Mouse (Mus musculus): Measurements from ENCODE around the gene Cerkl. TPM values are rescaled to one million over a fixed set of nuclear protein-coding genes. Genes with fewer than 3 reads are reported as not detected.

The Cerkl gene
- polyA plus RNA-seq, 1 experiment = 13.1 TPM

GRCm38 (mm10) chr2:79442227-79442626, 14.4 kb downstream of the Cerkl start:
- peak; percentile 31 to 45 for DNase-seq
- TF ChIP-seq POLR2A (IDR thresholded peaks at IDR 0.05; ENCODE audit: borderline replicate concordance, insufficient read depth, low read length) (no peak), CTCF (IDR thresholded peaks at IDR 0.05; ENCODE audit: borderline replicate concordance, insufficient read depth, low read depth, low read length) (no peak)
- peak overlapping the region; percentile 78 for H3K27ac ChIP-seq (ENCODE audit: insufficient read depth, low read length)
- 43% methylated on average over 2 of the region's 2 CpGs for WGBS
- H3K27me3 ChIP-seq (ENCODE audit: control insufficient read depth, insufficient read depth, low read length) = no peaks in the 10 kb centered on the region
- peaks cover 22% of the 10 kb centered on the region for H3K4me1 ChIP-seq (ENCODE audit: control insufficient read depth, insufficient read depth, low read length)
- H3K4me3 ChIP-seq (replicated peaks; ENCODE audit: insufficient read depth, low read depth, low read length) = no peak overlapping the region

GRCm38 (mm10) chr2:79430061-79430460, 26.5 kb downstream of the Cerkl start:
- Histone ChIP-seq H3K27ac (ENCODE audit: insufficient read depth, low read length) (no peak overlapping the region), H3K27me3 (ENCODE audit: control insufficient read depth, insufficient read depth, low read length) (no peaks in the 10 kb centered on the region), H3K4me3 (replicated peaks; ENCODE audit: insufficient read depth, low read depth, low read length) (no peak overlapping the region), H3K4me1 (ENCODE audit: control insufficient read depth, insufficient read depth, low read length) (peaks cover 2% of the 10 kb centered on the region; the same call in 1 of the 2 replicates)
- no peak for TF ChIP-seq POLR2A (IDR thresholded peaks at IDR 0.05; ENCODE audit: borderline replicate concordance, insufficient read depth, low read length)
- no peak for TF ChIP-seq CTCF (IDR thresholded peaks at IDR 0.05; ENCODE audit: borderline replicate concordance, insufficient read depth, low read depth, low read length)
- DNase-seq = no peak

- Histone ChIP-seq H3K27me3 (ENCODE audit: control insufficient read depth, insufficient read depth, low read length) (no peaks in the 10 kb centered on the region), H3K27ac (ENCODE audit: insufficient read depth, low read length) (no peak overlapping the region), H3K4me3 (replicated peaks; ENCODE audit: insufficient read depth, low read depth, low read length) (no peak overlapping the region), H3K4me1 (ENCODE audit: control insufficient read depth, insufficient read depth, low read length) (peaks cover 2% of the 10 kb centered on the region; the same call in 1 of the 2 replicates)
- TF ChIP-seq CTCF (IDR thresholded peaks at IDR 0.05; ENCODE audit: borderline replicate concordance, insufficient read depth, low read depth, low read length) (no peak), POLR2A (IDR thresholded peaks at IDR 0.05; ENCODE audit: borderline replicate concordance, insufficient read depth, low read length) (no peak)
- WGBS = 53% methylated on average over 6 of the region's 6 CpGs
- no peak for DNase-seq
Observed at GRCm38 (mm10) chr2:79429650-79430049, 26.9 kb downstream of the Cerkl start.

GRCm38 (mm10) chr2:79429108-79429507, 27.5 kb downstream of the Cerkl start:
- Histone ChIP-seq H3K27me3 (ENCODE audit: control insufficient read depth, insufficient read depth, low read length) (no peaks in the 10 kb centered on the region), H3K27ac (ENCODE audit: insufficient read depth, low read length) (peak overlapping the region; percentile 75), H3K4me1 (ENCODE audit: control insufficient read depth, insufficient read depth, low read length) (peaks cover 2% of the 10 kb centered on the region; the same call in 1 of the 2 replicates), H3K4me3 (replicated peaks; ENCODE audit: insufficient read depth, low read depth, low read length) (peak overlapping the region; percentile 45)
- no peak for DNase-seq
- TF ChIP-seq POLR2A (IDR thresholded peaks at IDR 0.05; ENCODE audit: borderline replicate concordance, insufficient read depth, low read length) (no peak), CTCF (IDR thresholded peaks at IDR 0.05; ENCODE audit: borderline replicate concordance, insufficient read depth, low read depth, low read length) (no peak)
- 50% methylated on average over 7 of the region's 7 CpGs for WGBS

GRCm38 (mm10) chr2:79428569-79429104, 27.9 kb downstream of the Cerkl start:
- H3K4me1 ChIP-seq (ENCODE audit: control insufficient read depth, insufficient read depth, low read length) = peaks cover 2% of the 10 kb centered on the region; the same call in 1 of the 2 replicates
- peak overlapping the region; percentile 75 for H3K27ac ChIP-seq (ENCODE audit: insufficient read depth, low read length)
- H3K27me3 ChIP-seq (ENCODE audit: control insufficient read depth, insufficient read depth, low read length) = no peaks in the 10 kb centered on the region
- DNase-seq = peak; percentile 71 to 79
- H3K4me3 ChIP-seq (replicated peaks; ENCODE audit: insufficient read depth, low read depth, low read length) = peak overlapping the region; percentile 45
- WGBS = 3% methylated on average over 35 of the region's 35 CpGs
- TF ChIP-seq POLR2A (IDR thresholded peaks at IDR 0.05; ENCODE audit: borderline replicate concordance, insufficient read depth, low read length) (no peak), CTCF (IDR thresholded peaks at IDR 0.05; ENCODE audit: borderline replicate concordance, insufficient read depth, low read depth, low read length) (no peak)

- 32% methylated on average over 6 of the region's 6 CpGs for WGBS
- Histone ChIP-seq H3K27me3 (ENCODE audit: control insufficient read depth, insufficient read depth, low read length) (no peaks in the 10 kb centered on the region), H3K27ac (ENCODE audit: insufficient read depth, low read length) (no peak overlapping the region), H3K4me3 (replicated peaks; ENCODE audit: insufficient read depth, low read depth, low read length) (no peak overlapping the region), H3K4me1 (ENCODE audit: control insufficient read depth, insufficient read depth, low read length) (peaks cover 2% of the 10 kb centered on the region; the same call in 1 of the 2 replicates)
- TF ChIP-seq POLR2A (IDR thresholded peaks at IDR 0.05; ENCODE audit: borderline replicate concordance, insufficient read depth, low read length) (no peak), CTCF (IDR thresholded peaks at IDR 0.05; ENCODE audit: borderline replicate concordance, insufficient read depth, low read depth, low read length) (no peak)
- no peak for DNase-seq
Observed at GRCm38 (mm10) chr2:79428022-79428421, 28.6 kb downstream of the Cerkl start.

GRCm38 (mm10) chr2:79421696-79422095, 34.9 kb downstream of the Cerkl start:
- 84% methylated on average over 6 of the region's 6 CpGs for WGBS
- TF ChIP-seq CTCF (IDR thresholded peaks at IDR 0.05; ENCODE audit: borderline replicate concordance, insufficient read depth, low read depth, low read length) (no peak), POLR2A (IDR thresholded peaks at IDR 0.05; ENCODE audit: borderline replicate concordance, insufficient read depth, low read length) (no peak)
- Histone ChIP-seq H3K27ac (ENCODE audit: insufficient read depth, low read length) (no peak overlapping the region), H3K27me3 (ENCODE audit: control insufficient read depth, insufficient read depth, low read length) (no peaks in the 10 kb centered on the region), H3K4me1 (ENCODE audit: control insufficient read depth, insufficient read depth, low read length) (no peaks in the 10 kb centered on the region), H3K4me3 (replicated peaks; ENCODE audit: insufficient read depth, low read depth, low read length) (no peak overlapping the region)
- DNase-seq = no peak

GRCm38 (mm10) chr2:79414505-79414904, 42.1 kb downstream of the Cerkl start:
- peaks cover 20% of the 10 kb centered on the region for H3K4me1 ChIP-seq (ENCODE audit: control insufficient read depth, insufficient read depth, low read length)
- H3K4me3 ChIP-seq (replicated peaks; ENCODE audit: insufficient read depth, low read depth, low read length) = no peak overlapping the region
- peak overlapping the region; percentile 87 for H3K27ac ChIP-seq (ENCODE audit: insufficient read depth, low read length)
- DNase-seq = peak; percentile 64 to 68
- TF ChIP-seq POLR2A (IDR thresholded peaks at IDR 0.05; ENCODE audit: borderline replicate concordance, insufficient read depth, low read length) (no peak), CTCF (IDR thresholded peaks at IDR 0.05; ENCODE audit: borderline replicate concordance, insufficient read depth, low read depth, low read length) (no peak)
- H3K27me3 ChIP-seq (ENCODE audit: control insufficient read depth, insufficient read depth, low read length) = no peaks in the 10 kb centered on the region
- WGBS = 20% methylated on average over 7 of the region's 7 CpGs

All from cerebellum, adult 2 months (tissue).